Mouse (Mus musculus): ENCODE data around the gene Ube3b.

Ube3b gene

DNA sequence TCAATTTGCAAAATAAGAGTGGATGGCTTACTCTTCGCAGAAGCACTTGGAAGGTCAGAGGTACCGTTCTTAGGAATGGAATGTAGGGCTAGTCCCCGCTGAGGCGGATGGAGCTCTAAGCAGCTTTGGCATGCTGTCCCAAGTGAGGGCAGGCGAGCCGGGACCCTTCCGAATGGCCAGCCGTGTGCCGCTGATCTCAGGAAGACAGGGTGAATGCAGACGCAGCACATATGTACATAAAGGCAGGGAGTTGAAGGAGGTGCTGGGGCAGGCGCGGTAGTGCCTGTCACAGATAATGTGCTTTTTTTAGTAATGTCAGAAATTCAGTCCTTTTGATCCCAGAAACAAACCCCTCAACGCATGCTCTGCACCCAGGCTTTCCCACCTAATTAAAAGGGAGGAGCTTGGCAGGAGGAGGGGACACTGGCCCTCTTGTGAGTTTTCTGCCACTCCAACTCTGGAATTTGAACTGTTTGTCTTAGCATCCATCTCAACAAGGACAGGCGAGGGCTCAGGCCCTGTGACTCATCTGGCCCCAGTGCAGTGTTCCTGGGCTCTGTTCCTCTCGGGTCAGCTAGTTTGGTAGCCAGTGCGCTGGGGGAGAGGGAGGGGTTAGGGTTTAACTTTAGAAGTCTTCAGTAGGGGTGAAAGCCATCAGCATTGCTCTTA, 32.8 kb downstream of the Ube3b start:
- in situ Hi-C loops (cut with MboI; ENCODE audit: low pct_unique_long_range_greater_than_20kb in 1 of 2, low sequenced_read_pairs in 2 of 2, unreplicated experiment in 1 of 2): no loop called here

DNA sequence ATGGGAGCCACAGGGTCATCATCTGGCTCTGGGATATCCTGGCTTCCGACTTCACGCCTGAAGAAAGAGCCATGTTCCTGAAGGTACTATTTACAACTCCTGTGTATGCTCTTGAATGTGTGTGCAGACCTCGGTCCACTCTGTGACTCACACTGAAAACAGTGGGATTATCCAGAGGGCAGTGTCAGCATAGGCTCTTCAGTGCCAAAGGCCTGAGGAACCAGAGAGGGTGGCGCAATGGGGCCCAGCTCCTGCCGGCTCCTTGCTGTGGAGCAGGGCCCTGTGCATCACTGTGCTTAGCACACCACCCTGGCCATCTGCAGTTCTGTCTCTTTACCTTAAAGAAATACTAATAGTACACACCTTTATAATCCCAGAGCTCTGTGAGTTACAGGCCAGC, 35.2 kb downstream of the Ube3b start:
- in situ Hi-C loops (cut with MboI; ENCODE audit: low pct_unique_long_range_greater_than_20kb in 1 of 2, low sequenced_read_pairs in 2 of 2, unreplicated experiment in 1 of 2): no loop called here

DNA sequence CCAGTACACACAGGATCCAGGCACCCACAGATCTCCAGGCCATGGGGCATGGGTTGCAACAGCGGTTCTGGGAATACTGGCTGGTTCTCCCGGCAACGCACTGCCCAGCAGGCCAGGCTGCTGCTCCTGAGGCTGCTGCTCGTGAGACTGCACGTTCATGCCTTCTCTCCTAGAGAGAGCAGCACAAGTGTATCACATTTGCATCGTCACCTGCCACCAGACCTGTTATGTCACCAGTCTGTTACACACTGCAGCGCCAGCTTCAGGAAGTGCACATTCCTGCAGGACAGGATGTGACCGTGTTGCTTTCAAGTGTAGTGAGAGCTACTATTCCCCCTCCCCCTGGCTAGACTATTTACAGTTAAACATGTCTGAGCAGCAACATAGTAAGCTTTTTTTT, 36.4 kb downstream of the Ube3b start:
- in situ Hi-C loops (cut with MboI; ENCODE audit: low pct_unique_long_range_greater_than_20kb in 1 of 2, low sequenced_read_pairs in 2 of 2, unreplicated experiment in 1 of 2): no loop called here

DNA sequence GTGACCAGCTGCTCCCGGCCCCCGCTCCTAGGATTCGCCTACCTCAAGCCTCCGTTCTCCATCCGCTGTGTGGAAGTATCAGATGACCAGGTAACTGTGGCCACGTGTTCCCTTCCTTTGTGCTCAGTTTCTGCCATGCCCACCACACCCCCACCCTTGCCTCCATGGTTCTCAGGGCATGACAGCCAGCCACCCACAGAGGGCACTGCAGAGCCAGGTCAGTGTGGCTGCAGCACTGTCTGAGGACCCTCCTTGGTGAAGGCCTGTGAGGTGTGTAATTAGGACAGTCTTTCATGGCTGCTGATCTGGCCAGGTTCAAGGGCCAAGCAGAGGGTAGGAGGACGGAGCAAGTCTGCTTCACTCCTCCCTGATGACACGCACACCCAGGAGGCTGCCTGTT, 38.1 kb downstream of the Ube3b start:
- in situ Hi-C loops (cut with MboI; ENCODE audit: low pct_unique_long_range_greater_than_20kb in 1 of 2, low sequenced_read_pairs in 2 of 2, unreplicated experiment in 1 of 2): no loop called here

DNA sequence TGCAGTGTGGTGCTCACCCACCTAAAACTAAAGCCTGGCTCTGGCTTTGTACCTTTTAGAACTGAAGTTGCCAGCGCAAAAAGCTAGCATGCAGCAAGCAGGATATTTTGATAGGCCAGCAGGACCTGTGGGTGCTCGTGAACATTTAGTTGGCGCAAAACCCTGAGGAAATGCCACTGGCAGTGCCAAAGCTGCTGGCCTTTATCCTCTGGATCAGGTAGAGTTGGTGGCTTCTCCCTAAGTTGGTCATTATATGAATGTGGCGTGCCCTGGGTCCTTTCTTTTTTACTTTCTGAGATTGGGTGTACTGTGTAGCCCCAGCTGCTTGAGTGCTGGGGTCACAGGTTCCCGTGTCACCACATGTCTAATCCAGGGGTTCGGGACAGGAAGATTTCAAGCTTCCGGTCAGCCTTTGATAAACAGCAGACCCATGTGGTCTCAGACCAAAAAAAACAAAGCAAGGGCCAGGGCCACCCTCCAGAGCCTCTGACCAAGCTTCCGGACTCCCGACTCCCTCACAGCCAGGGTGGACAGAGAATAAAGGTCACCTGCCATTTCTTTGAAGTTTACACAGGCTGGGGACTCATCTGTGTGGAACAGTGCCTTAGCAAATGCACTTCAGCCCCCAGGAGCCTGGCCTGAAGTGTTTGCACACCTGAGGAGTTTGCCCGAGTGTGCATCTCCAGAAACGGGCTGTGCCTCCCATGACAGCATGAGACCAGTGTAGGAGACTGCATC, 41.3 kb downstream of the Ube3b start:
- in situ Hi-C loops (cut with MboI; ENCODE audit: low pct_unique_long_range_greater_than_20kb in 1 of 2, low sequenced_read_pairs in 2 of 2, unreplicated experiment in 1 of 2): no loop called here

DNA sequence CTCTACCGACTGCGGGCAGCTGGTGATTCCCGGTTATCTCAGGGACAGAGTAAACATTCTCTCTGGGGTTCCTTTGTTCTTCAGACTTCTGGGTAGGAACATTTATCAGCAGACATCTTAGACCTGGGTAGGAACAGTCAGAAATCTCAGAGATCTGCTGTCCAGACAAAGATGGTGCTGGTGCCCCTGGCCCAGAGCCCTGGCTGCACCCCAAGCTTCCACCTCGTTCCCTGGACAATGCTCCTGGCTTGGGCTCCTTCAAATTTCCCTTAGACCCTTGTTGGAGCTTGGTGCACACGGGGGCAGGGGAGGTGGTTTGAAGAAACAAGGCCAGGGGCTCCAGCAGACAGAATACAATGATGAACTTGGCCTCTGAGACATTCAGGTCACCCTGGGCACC, 42.2 kb downstream of the Ube3b start:
- in situ Hi-C loops (cut with MboI; ENCODE audit: low pct_unique_long_range_greater_than_20kb in 1 of 2, low sequenced_read_pairs in 2 of 2, unreplicated experiment in 1 of 2): no loop called here

DNA sequence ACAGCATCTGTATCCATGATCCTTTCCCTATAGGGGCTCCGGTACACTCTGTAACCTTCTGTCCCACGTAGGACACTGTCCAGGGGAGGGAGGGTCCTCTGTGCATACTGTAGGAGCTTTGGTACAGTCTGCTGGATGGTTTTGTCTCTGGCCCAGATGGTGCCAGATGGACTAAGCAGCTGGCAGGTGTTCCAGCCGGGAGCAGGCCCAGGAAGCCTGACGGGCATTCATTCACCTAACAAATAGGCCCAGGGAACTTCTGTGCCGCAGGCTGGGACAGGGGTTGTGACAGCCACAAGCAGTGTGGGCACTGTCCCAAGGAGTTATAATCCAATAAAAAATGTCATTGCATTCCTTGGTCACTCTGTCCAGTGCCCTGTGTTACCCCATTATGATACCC, 43.6 kb downstream of the Ube3b start:
- in situ Hi-C loops (cut with MboI; ENCODE audit: low pct_unique_long_range_greater_than_20kb in 1 of 2, low sequenced_read_pairs in 2 of 2, unreplicated experiment in 1 of 2): no loop called here

DNA sequence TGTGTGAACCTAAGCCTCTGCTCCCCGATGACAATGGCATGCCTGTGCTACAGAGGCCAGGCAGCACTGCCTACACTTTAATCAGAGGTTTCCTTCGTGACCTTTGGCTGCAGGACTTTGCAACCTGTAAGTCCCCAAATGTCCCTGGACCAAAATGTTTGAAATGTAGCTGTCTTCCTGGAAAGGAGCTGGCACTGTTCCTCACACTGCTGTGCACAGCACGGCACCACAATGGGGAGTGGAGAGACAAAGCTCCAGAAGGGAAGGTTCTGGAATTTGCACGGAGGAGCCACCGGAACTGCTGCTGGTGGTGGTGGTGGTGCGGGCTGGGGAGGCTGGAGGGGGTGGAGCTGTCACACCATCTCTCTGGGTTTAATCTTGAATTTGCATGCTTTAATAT, 46.3 kb downstream of the Ube3b start:
- in situ Hi-C loops (cut with MboI; ENCODE audit: low pct_unique_long_range_greater_than_20kb in 1 of 2, low sequenced_read_pairs in 2 of 2, unreplicated experiment in 1 of 2): no loop called here

DNA sequence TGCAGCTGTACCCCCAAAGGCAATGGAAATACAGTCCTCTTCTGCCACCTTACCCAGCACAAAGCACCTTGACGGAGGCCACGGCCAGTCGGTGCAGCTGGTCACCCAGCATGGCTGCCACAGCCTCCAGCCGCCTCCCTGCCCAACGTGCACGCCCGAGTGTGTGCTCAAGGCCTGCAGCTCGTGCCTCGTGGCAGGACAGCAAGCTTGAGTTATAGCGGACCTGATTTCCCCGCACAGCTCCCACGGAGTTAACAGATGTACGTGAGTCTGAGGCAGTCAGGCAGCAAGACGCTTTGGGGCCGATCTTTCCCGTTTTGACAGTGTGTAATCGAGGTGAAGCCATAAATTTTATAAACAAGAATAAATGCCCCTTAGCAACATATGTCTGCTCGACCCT, 48.2 kb downstream of the Ube3b start:
- in situ Hi-C loops (cut with MboI; ENCODE audit: low pct_unique_long_range_greater_than_20kb in 1 of 2, low sequenced_read_pairs in 2 of 2, unreplicated experiment in 1 of 2): no loop called here

DNA sequence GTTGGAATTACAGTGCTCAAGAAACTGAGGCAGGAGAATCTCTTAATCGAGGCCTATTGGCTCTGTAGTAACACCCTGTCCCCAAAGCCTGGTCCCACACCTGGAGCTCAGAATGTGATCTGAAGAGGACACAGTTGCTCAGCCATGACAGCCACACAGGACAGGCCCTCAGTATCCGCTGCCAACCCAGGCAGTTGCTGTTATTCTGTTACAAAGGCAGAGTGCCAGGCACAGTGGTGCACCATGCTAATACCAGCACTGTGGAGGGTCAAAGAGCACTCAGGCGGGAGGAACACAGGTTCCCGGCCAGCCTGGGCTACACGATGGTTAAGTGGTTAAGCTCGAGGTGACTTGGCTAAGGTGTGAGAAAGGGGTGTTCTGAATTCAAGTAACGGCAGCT, 49.4 kb downstream of the Ube3b start:
- in situ Hi-C loops (cut with MboI; ENCODE audit: low pct_unique_long_range_greater_than_20kb in 1 of 2, low sequenced_read_pairs in 2 of 2, unreplicated experiment in 1 of 2): no loop called here

DNA sequence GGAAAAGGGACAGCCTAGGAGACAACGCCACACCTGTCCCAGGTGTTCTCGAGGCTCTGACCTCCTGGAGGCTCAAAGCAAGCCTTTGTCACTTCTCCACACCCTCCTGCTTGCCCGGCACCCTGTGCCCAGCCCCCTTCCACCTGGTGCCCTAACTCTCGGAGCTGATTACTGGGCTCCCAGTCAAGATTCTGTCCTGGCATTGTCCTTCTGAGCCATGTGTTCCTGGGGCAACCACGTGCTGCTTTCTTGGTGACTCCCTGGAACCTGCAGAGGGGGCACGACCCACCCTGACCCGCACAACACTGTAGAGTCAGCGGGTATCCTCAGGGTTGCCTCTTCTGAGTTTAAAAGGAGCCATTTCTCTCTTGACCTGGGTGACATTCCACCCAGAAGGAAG, 54.0 kb downstream of the Ube3b start:
- in situ Hi-C loops (cut with MboI; ENCODE audit: low pct_unique_long_range_greater_than_20kb in 1 of 2, low sequenced_read_pairs in 2 of 2, unreplicated experiment in 1 of 2): no loop called here

DNA sequence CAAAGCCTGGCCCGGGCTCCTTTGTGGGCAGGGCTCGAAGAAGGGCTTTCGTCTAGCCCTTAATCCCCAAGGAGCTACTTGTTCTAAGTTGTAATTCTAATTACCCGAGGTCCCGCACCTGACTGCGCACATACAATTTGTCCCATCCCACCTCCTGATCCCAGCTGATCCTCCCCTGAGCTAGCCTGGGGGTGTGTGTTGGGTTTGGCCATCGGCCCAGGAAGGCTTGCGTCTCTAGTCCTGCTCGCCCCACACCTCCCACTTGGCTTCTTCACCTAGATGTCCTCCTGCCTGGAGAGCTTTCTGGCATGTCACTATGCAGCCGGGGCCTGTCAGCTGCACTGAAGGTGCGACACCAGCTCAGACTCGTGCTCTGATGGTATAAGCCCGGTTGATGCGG, 55.2 kb downstream of the Ube3b start:
- in situ Hi-C loops (cut with MboI; ENCODE audit: low pct_unique_long_range_greater_than_20kb in 1 of 2, low sequenced_read_pairs in 2 of 2, unreplicated experiment in 1 of 2): no loop called here

DNA sequence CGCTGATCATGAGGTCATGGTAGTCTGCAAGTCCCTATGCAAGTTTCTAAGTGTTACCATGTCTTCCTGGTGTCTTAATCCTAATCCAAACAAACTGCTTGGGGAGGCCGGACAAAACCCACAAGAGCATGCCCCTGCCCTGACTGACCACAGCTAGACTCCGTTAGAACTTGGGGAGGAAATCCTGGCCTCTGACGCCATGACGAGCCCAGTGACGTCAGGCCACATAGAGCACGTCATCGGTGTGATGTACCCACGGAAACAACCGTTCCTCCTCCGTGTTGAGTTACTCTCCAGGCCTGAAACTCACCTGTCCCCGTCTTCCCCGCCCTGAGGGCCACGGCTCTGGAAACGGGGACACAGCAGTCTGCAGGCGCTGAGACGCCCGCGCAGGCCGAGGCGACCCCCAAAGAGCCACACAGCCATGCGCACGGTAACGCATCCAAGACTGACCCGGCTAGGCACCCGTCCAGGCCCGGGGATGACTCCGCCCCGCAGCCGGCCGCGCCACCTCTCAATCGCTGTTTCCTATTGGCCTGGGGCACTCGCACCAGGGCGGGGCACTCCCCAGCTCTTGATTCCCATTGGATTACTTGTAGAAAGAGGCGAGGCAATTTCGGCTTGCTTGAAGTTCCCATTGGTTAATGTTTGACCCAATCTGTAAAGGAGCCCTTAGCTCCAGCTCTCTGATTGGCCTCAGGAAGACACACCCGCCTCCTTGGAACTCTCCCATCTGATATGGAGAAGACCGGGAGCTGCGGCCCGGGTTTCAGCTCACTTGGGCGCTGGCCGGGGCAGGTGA, 63.4 kb downstream of the Ube3b start, which contains the start of the genes Mmab and Mvk:
TSS of gene Mmab (minus strand) at position 495 of the 802 bp plus-strand sequence.
TSS of gene Mvk (plus strand) at position 704 of the 802 bp plus-strand sequence.
- in situ Hi-C loops (cut with MboI; ENCODE audit: low pct_unique_long_range_greater_than_20kb in 1 of 2, low sequenced_read_pairs in 2 of 2, unreplicated experiment in 1 of 2): no loop called here

DNA sequence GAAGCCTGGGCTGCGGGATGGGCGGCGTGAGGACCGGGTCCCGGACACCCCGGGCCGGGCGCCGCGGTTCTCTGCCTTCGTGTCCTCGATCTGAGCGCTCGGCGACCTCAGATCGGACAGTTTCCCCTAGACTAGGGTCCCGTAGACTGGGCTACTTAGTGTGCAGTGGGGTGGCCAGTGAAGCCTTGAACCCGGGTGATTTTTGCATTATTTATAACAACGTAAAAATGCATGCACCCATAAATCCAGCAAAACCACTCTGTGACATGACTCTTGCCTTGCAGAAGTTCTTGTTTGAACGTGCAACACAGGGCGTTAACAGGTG, 63.9 kb downstream of the Ube3b start:
- in situ Hi-C loops (cut with MboI; ENCODE audit: low pct_unique_long_range_greater_than_20kb in 1 of 2, low sequenced_read_pairs in 2 of 2, unreplicated experiment in 1 of 2): no loop called here

DNA sequence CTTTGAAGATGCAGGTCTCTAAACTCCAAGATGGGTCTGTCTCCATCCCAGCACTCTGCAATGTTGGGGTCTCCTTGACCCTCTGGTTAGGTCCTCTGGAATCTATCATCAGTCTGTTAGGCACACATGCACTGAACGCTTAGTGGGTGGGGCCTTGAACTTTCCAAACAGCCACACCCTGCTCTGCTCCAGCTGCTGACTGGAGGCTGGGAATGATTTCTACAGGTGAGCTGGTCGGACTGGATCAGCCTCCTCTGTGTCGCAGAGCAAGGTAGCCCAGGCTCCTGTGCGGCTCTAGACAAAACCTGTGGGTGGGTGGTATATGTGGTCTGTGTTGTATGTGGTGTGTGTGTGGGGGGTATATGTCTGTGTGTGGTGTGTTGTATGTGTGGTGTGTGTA, 68.6 kb downstream of the Ube3b start:
- in situ Hi-C loops (cut with MboI; ENCODE audit: low pct_unique_long_range_greater_than_20kb in 1 of 2, low sequenced_read_pairs in 2 of 2, unreplicated experiment in 1 of 2): no loop called here

DNA sequence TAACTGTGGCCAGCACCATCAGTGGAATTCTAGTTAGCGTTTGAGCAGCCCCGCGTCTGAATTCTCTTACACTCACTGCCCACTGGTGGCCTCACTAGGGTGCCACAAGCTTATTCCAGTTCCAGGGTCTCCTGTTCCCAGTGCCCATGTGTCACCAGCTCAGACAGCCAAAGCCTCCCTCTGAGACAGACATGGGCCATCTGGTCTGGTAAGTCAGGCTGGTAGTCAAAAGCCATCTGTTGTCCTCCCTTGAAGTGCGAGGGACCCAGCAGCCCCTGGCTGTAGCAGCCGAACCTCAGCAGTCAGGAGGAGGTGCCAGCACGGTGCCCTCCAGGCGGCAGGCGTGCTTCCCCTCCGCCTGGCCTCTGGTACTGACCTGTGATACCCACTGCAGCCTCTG, 75.9 kb downstream of the Ube3b start:
- in situ Hi-C loops (cut with MboI; ENCODE audit: low pct_unique_long_range_greater_than_20kb in 1 of 2, low sequenced_read_pairs in 2 of 2, unreplicated experiment in 1 of 2): no loop called here

DNA sequence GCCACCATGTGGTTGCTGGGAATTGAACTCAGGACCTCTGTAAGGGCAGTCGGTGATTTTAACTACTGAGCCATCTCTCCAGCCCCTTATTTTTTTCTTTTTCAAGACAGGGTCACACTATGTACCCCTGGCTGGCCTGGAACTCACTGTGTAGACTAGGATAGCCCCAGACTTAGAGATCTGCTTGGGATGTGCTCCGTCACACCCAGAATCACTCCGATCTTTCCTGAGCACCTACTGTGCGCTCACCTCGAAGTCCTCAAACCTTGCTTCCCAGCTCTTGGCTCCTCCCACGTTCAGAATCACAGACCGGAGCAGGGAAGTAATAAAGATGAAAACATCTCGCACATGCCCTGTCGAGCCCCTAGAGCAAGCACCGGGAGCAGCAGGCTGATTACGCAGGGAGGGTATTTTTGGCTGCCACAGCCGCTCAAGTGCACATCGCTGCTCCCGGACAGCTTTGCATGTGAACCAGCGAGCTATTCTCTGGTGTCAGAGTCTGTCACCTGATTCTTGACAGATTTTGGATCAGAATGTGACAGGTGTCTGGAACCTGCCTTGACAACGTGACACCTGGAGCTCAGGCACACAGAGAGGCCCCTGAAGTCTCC, 76.7 kb downstream of the Ube3b start:
- in situ Hi-C loops (cut with MboI; ENCODE audit: low pct_unique_long_range_greater_than_20kb in 1 of 2, low sequenced_read_pairs in 2 of 2, unreplicated experiment in 1 of 2): no loop called here

DNA sequence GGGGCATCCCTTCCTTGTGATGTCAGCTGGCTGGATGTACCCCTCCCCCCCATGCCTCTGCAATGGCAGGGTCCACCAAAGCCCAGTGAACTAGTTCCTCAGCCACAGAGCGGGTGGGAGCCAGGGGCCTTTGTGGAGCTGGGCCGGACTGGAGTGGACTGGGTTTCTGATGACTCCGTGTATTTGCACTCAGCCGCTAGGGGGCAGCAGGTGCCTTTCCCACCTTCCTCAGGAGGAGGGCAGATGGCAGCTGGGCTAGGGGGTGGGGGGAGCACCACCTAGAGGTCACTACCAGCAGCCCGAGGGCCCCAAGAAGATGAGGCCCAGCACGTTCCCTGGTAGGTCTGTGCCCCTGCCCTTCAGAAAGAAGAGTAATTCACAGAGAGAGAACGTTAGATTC, 80.8 kb downstream of the Ube3b start:
- in situ Hi-C loops (cut with MboI; ENCODE audit: low pct_unique_long_range_greater_than_20kb in 1 of 2, low sequenced_read_pairs in 2 of 2, unreplicated experiment in 1 of 2): no loop called here

All from mouse embryonic stem cell (cell line).